Mouse (Mus musculus) heart, postnatal 36 days (tissue): ENCODE measurements at regions not wholly inside any gene's neighbourhood (a gene's known extent, or its start where the extent isn't known, plus 50 kb on each side); places are given as distances from the start of the nearest gene placed in this dataset.

Source experiments
- DNase-seq, 2 experiments: peaks; one replicate each; pipeline ENCODE4 v3.0.0; 2021 to 2022
- intact Hi-C: fragments of 180-260 bp; cut with DNase I; formaldehyde crosslinking; loops from one replicate; pipeline ENCODE4 v1.15.1; 2025

GRCm38 (mm10) chr5:75880088-75880684 lies 98.1 kb downstream of the Kdr start:
- no peak for DNase-seq
- intact Hi-C loops, result no loop called here

- DNase-seq, result no peak
- intact Hi-C loops, result no loop called here
Measured at GRCm38 (mm10) chr5:75878361-75878760, 99.9 kb downstream of the Kdr start.

GRCm38 (mm10) chr5:75877609-75877971 lies 100.7 kb downstream of the Kdr start:
- intact Hi-C loops, result loop anchor here (2.0 kb wide), 1 partner anchor 57 kb away; no protein-coding TSS in a partner anchor
- no peak for DNase-seq

GRCm38 (mm10) chr5:75876871-75877608 lies 101.2 kb downstream of the Kdr start:
- DNase-seq, result no peak
- intact Hi-C loops, result loop anchor here (2.0 kb wide), 1 partner anchor 58 kb away; no protein-coding TSS in a partner anchor

DNA sequence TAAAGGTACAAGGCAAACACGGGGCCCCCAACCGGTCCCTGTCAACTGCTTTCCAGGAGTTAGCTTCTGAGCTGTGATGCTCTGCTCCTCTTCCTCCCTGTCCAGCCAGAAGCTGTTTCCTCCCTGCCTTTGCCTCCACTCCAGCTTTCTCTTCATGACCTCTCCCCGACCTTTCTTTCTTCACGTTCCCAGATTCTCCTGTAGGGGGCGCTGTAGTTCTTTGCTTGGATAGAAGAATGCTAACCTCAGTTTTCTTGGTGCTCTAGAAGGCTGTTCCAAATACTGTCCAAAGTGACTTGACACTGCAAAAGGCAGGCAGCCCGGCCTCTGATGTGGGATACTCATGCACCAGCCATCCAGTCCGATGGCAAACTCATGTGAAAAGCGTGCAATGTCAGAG lies 107.1 kb downstream of the Kdr start:
- intact Hi-C loops, result loop anchor here (2.0 to 5.0 kb wide), 4 partner anchors 106 to 431 kb away; partner anchors contain the start of gene Clock
- peak; percentile 83 to 86 for DNase-seq

- intact Hi-C loops, result loop anchor here (2.0 to 5.0 kb wide), 4 partner anchors 106 to 432 kb away; partner anchors contain the start of gene Clock
- DNase-seq, result peak in 1 of 2 experiments; percentile 44
Measured at GRCm38 (mm10) chr5:75870666-75871065, 107.6 kb downstream of the Kdr start.

DNA sequence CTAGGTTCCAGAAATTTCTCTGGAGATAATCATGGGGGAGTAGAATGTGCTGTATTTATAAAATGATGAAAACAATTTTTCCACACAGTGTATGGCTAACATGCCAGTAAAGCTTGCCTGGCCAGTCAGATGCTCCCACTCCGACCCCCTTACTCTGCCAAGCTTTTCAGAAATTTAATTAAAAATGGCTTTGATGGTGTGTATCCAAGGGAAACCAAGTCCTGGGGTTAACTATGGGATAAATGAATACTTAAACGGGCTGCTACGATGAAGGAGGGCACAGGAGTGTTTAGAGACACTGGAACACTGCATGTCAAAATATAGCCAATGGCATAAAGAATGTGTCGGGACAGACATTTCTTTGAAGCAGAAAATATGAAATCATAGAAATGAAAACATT lies 108.7 kb downstream of the Kdr start:
- intact Hi-C loops, result loop anchor here (10.0 kb wide), 1 partner anchor 365 kb away; no protein-coding TSS in a partner anchor
- no peak for DNase-seq

- DNase-seq, result no peak
- intact Hi-C loops, result loop anchor here (10.0 kb wide), 1 partner anchor 370 kb away; no protein-coding TSS in a partner anchor
Measured at GRCm38 (mm10) chr5:75865096-75865495, 113.2 kb downstream of the Kdr start.

DNA sequence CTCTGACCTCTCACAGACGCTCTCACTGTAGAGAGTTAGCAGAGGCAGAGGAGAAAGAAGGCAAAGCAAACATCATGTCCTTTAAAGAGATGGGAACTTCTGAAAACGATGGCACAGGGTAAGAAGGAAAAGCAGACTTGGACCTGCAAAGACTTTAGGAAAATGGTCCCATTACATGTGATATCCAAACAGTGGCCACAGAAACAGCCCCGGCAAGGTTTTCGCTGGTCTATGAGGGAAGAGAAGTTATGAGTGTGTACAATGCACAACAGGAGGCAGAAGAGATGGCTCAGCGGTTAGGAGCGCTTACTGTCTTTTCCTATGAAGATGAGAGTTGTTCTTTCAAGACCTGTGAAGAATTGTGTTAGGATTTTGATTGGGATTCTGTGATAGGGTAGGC lies 114.9 kb downstream of the Kdr start:
- DNase-seq, result no peak
- intact Hi-C loops, result loop anchor here (2.0 to 10.0 kb wide), 3 partner anchors 371 to 679 kb away; no protein-coding TSS in a partner anchor

GRCm38 (mm10) chr5:75862630-75862991 lies 115.6 kb downstream of the Kdr start:
- intact Hi-C loops, result loop anchor here (1.0 to 10.0 kb wide), 4 partner anchors 256 to 680 kb away; no protein-coding TSS in a partner anchor
- peak; percentile 66 for DNase-seq

DNA sequence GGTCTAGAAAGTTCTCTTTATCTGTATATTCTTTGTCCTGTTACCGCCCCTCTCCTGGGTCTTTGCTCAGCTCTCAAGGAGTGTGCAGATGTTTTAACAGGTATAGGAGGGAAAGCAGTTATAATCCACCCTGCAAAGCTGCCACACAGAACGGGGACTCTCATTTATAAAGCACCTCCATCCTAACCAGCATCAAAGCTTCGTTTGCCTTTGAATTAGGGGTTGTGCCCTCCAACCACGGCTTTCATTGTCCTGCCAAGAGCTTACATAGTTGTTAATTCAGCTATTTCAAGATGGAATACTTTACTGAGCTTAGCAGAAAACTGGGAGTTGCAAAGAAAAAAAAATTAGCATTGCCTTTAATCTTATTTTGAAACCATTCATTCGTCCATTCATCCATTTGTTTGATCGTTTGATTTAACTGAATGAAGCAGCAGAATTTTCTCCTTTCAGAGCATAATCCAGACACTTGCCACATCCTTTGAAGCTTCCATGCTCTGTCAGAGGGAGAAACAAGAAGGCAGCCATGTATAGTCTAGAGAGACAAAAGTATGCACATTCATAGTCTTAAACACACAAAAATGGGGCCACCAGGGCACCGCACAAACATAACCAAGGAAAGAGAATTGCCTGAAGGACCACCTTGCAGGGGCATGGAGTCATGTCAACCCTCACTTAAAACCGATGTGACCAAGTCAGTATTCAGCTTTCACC lies 116.2 kb downstream of the Kdr start:
- intact Hi-C loops, result loop anchor here (1.0 to 10.0 kb wide), 4 partner anchors 256 to 680 kb away; no protein-coding TSS in a partner anchor

GRCm38 (mm10) chr5:75859316-75859836 lies 118.9 kb downstream of the Kdr start:
- no peak for DNase-seq
- intact Hi-C loops, result loop anchor here (10.0 kb wide), 1 partner anchor 365 kb away; no protein-coding TSS in a partner anchor

More for the DNA sequence above, 116.2 kb downstream of the Kdr start:
- DNase-seq, result no peak

DNA sequence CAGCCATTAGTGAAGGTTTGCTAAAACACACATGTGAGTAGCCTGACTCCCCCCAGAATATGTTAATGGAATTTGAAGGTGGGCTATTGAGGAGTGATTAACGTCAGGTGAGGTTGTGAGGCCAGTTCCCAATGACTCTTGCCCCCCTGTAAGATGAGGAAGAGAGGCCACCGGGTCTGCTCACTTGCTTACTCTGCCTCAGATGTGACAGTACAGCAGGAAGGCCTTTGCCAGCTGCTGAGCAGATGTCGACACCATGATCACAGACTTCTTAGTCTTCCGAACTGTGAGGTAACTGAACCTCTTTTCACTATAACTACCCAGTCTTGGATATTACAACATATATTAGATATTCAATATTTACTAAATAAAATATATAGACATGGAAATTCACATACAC lies 127.4 kb downstream of the Kdr start:
- no peak for DNase-seq
- intact Hi-C loops, result loop anchor here (5.0 to 10.0 kb wide), 3 partner anchors 34 to 356 kb away; no protein-coding TSS in a partner anchor

- DNase-seq, result no peak
- intact Hi-C loops, result loop anchor here (5.0 kb wide), 1 partner anchor 471 kb away; no protein-coding TSS in a partner anchor
Measured at GRCm38 (mm10) chr5:75847966-75848365, 130.3 kb downstream of the Kdr start.

GRCm38 (mm10) chr5:75847341-75847740 lies 130.9 kb downstream of the Kdr start:
- intact Hi-C loops, result loop anchor here (5.0 kb wide), 1 partner anchor 470 kb away; no protein-coding TSS in a partner anchor
- no peak for DNase-seq

DNA sequence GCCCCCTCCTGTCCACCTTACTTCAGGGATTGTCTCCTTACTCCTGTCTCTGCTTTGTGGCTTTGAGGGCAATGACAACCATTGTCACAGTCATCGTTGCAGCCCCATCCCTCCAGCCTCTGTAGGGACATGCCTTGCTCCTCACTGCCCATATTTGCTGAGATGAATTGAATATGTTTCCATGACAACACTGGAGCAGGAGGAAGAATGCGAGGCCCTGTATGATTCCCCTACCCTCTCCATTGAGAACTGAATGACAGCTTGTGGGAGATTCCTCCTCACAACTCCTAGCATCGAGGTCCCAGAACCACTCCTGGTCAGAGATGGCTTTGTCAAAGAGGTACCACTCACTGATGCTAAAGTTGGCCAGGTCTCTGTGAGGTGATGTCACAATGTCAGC lies 132.2 kb downstream of the Kdr start:
- intact Hi-C loops, result loop anchor here (5.0 kb wide), 1 partner anchor 469 kb away; no protein-coding TSS in a partner anchor
- DNase-seq, result no peak

DNA sequence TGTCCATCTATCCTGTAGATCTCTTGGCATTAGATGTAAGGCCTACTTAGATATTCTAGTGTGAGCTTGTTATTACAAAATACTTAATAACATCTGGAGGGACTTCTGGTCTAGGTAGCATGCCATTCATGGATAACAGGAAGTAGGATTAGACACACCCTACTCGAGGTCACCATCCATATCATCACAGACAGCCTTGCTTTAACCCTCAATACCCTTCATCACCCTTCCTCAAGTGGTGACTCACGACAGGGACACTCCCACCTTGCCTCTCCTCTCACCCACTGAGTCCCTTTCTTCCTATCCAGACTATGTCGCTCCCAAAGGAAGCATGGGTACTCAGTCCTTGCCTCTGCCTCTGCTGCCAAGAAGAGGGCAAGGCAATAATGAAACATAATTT lies 134.5 kb downstream of the Kdr start:
- intact Hi-C loops, result no loop called here
- DNase-seq, result no peak

DNA sequence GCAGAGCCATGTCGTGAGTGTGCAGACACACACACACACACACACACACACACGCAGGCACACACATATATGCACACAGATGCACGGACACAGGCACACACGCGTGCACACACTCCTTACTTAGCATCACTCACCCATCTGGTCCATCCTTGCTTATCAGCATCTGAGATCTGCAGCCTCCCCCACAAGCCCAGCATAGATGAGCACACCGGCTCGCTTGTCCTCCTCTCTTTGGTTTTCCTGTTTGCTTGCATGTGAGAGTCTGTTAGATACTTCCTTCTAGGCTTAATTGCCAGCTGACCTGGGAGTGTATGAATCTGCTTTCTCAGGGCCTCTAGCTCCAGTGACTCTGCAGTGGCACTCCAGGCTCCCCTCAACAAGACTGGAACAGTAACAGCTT lies 137.8 kb downstream of the Kdr start:
- DNase-seq, result no peak
- intact Hi-C loops, result no loop called here

DNA sequence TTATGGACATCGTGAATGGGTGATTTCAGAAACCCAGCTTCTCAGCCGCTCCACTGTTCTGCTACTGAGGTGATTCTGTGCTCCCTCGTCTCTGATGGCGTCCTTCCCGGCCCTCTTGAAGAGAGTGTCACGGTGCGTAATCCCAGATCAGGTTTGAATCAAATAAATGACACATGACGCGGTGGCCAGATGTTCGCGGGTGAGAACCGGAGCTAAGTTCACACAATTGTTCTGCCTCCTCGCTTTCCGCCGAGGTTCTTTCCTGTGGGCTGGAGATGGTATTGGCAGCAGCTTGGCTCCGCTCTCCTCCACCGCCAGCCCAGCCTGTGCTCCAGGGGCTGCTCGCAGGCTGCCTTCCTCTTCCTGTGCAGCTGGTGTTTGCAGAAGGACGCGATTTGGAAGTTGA lies 142.7 kb downstream of the Kdr start:
- peak; percentile 59 to 60 for DNase-seq
- intact Hi-C loops, result loop anchor here (1.0 to 2.0 kb wide), 2 partner anchors 21 to 261 kb away; partner anchors contain the start of gene Kit
